Comparison of ENCODE assay signal across 19 mouse cellular contexts in genomic region chr1:187803566-187803965, GRCm38 (mm10).
DNase-seq lines count a peak whose midpoint lies in the region; ATAC-seq and TF ChIP-seq lines count a peak whose summit lies in the region.
"Had no signal": no experiment of that assay in that cellular context is flagged by ENCODE, and none has a peak within 500 bp of the region (broad histone marks: within the 10 kb centered on the region; RNA-seq: fewer than 3 reads in every experiment).

No protein-coding gene starts in this region.

- H3K9ac ChIP-seq in kidney, embryonic 15.5 days = no peak overlapping the region
- H3K9ac ChIP-seq in intestine, embryonic 15.5 days = no peak overlapping the region
- H3K9ac ChIP-seq in kidney, postnatal 0 days (ENCODE audit: low read depth, low read length) = no peak overlapping the region
- H3K9ac ChIP-seq in limb, embryonic 14.5 days (ENCODE audit: low read depth, low read length, severe bottlenecking) = no peak overlapping the region
- H3K9ac ChIP-seq: embryonic facial prominence, embryonic 13.5 days; forebrain, postnatal 0 days; heart, embryonic 15.5 days; hindbrain, embryonic 12.5 days had no signal

- H3K27me3 ChIP-seq in kidney, embryonic 15.5 days = no peaks in the 10 kb centered on the region
- H3K27me3 ChIP-seq in intestine, embryonic 15.5 days (replicated peaks) = no peaks in the 10 kb centered on the region
- H3K27me3 ChIP-seq in kidney, postnatal 0 days (ENCODE audit: insufficient read depth, low read length) = no peaks in the 10 kb centered on the region
- H3K27me3 ChIP-seq in limb, embryonic 14.5 days (ENCODE audit: control insufficient read depth, insufficient read depth, low read length) = no peaks in the 10 kb centered on the region
- H3K27me3 ChIP-seq: heart, embryonic 15.5 days; hindbrain, embryonic 12.5 days had no signal

- DNase-seq in kidney, adult 18-20 months = no peak
- DNase-seq in kidney, postnatal 0 days (ENCODE audit: low spot score) = no peak
- no peak for DNase-seq in limb, embryonic 14.5 days (ENCODE audit: low spot score)
- DNase-seq in urinary bladder, postnatal 4 days (ENCODE audit: low spot score in 2 of 2) = no peak
- DNase-seq in lung, postnatal 25 days (ENCODE audit: low spot score) = no peak
- DNase-seq: adrenal gland, postnatal 36 days; cerebellum, adult 8-10 months; forebrain, postnatal 0 days; layer of hippocampus, adult 9-11 months; lung, adult 2 months; lung, postnatal 4 days; retina, postnatal 1 day; right cerebral cortex, postnatal 4 days had no signal

- H3K36me3 ChIP-seq in kidney, embryonic 15.5 days = no peaks in the 10 kb centered on the region
- no peaks in the 10 kb centered on the region for H3K36me3 ChIP-seq in intestine, embryonic 15.5 days
- no peaks in the 10 kb centered on the region for H3K36me3 ChIP-seq in kidney, postnatal 0 days (ENCODE audit: insufficient read depth, low read length)
- H3K36me3 ChIP-seq in limb, embryonic 14.5 days (ENCODE audit: control insufficient read depth, insufficient read depth, low read length) = no peaks in the 10 kb centered on the region
- H3K36me3 ChIP-seq: embryonic facial prominence, embryonic 13.5 days; heart, embryonic 15.5 days; hindbrain, embryonic 12.5 days had no signal

- H3K27ac ChIP-seq in kidney, embryonic 15.5 days = peak overlapping the region; percentile 57; the same call in 1 of the 2 replicates
- H3K27ac ChIP-seq in intestine, embryonic 15.5 days = no peak overlapping the region
- H3K27ac ChIP-seq in kidney, postnatal 0 days = 0 out of 2 replicates have a peak overlapping the region, but pooled peaks have one; percentile 42
- no peak overlapping the region for H3K27ac ChIP-seq in limb, embryonic 14.5 days (replicated peaks; ENCODE audit: low read depth, low read length)
- H3K27ac ChIP-seq: embryonic facial prominence, embryonic 13.5 days; heart, embryonic 15.5 days; hindbrain, embryonic 12.5 days had no signal

- H3K4me2 ChIP-seq in kidney, embryonic 15.5 days = no peak overlapping the region
- H3K4me2 ChIP-seq in intestine, embryonic 15.5 days (replicated peaks) = peak overlapping the region; percentile 14
- H3K4me2 ChIP-seq in kidney, postnatal 0 days (ENCODE audit: low read length) = no peak overlapping the region
- 0 out of 2 replicates have a peak overlapping the region, but pooled peaks have one; percentile 3 for H3K4me2 ChIP-seq in limb, embryonic 14.5 days (replicated peaks; ENCODE audit: low read depth, low read length, severe bottlenecking)
- H3K4me2 ChIP-seq: embryonic facial prominence, embryonic 13.5 days; heart, embryonic 15.5 days; hindbrain, embryonic 12.5 days; liver, embryonic 11.5 days had no signal

- no peaks in the 10 kb centered on the region for H3K9me3 ChIP-seq in kidney, embryonic 15.5 days (replicated peaks)
- H3K9me3 ChIP-seq in intestine, embryonic 15.5 days = no peaks in the 10 kb centered on the region
- H3K9me3 ChIP-seq in kidney, postnatal 0 days (replicated peaks; ENCODE audit: low read length) = no peaks in the 10 kb centered on the region
- H3K9me3 ChIP-seq in limb, embryonic 14.5 days (ENCODE audit: control insufficient read depth, low read length) = no peaks in the 10 kb centered on the region
- H3K9me3 ChIP-seq: embryonic facial prominence, embryonic 13.5 days; heart, embryonic 15.5 days; hindbrain, embryonic 12.5 days had no signal

- peaks cover 35% of the 10 kb centered on the region for H3K4me1 ChIP-seq in kidney, embryonic 15.5 days
- peaks cover 7% of the 10 kb centered on the region; the same call in 1 of the 2 replicates for H3K4me1 ChIP-seq in intestine, embryonic 15.5 days (replicated peaks)
- H3K4me1 ChIP-seq in kidney, postnatal 0 days (replicated peaks; ENCODE audit: insufficient read depth, low read length) = peaks cover 16% of the 10 kb centered on the region; the same call in 1 of the 2 replicates
- H3K4me1 ChIP-seq in limb, embryonic 14.5 days (ENCODE audit: control insufficient read depth, insufficient read depth, low read length) = peaks cover 22% of the 10 kb centered on the region

- TF ChIP-seq CTCF in kidney, postnatal 0 days (IDR thresholded peaks at IDR 0.05; ENCODE audit: low read depth) = no peak

- no peak for ATAC-seq in kidney, embryonic 15.5 days (replicated peaks; ENCODE audit: low FRiP score)
- peak; percentile 82 for ATAC-seq in intestine, embryonic 15.5 days
- no peak for ATAC-seq in kidney, postnatal 0 days (replicated peaks; ENCODE audit: low FRiP score, low read depth)
- ATAC-seq in limb, embryonic 14.5 days (ENCODE audit: low FRiP score, low read depth) = no peak
- ATAC-seq: forebrain, postnatal 0 days had no signal

- no peak overlapping the region for H3K4me3 ChIP-seq in kidney, embryonic 15.5 days (replicated peaks)
- no peak overlapping the region for H3K4me3 ChIP-seq in intestine, embryonic 15.5 days (replicated peaks)
- H3K4me3 ChIP-seq in kidney, postnatal 0 days (replicated peaks; ENCODE audit: low read depth, low read length) = no peak overlapping the region
- no peak overlapping the region for H3K4me3 ChIP-seq in limb, embryonic 14.5 days (replicated peaks; ENCODE audit: low read length)
- H3K4me3 ChIP-seq: embryonic facial prominence, embryonic 13.5 days; heart, embryonic 15.5 days; hindbrain, embryonic 12.5 days had no signal

- TF ChIP-seq POLR2A in limb, embryonic 14.5 days (IDR thresholded peaks at IDR 0.05; ENCODE audit: borderline replicate concordance, extremely low read depth, insufficient read depth, insufficient read length) = no peak

- WGBS in kidney, embryonic 15.5 days = 44% methylated on average over 5 of the region's 5 CpGs
- WGBS in intestine, embryonic 15.5 days = 38% methylated on average over 5 of the region's 5 CpGs
- WGBS in kidney, postnatal 0 days = 39% methylated on average over 5 of the region's 5 CpGs
- WGBS in limb, embryonic 14.5 days = 19% methylated on average over 5 of the region's 5 CpGs

Comparison
In these comparisons a context has a peak if more than half of its experiments do, and no peak if none do; other contexts are left out.
1. H3K27ac ChIP-seq: peak in kidney, embryonic 15.5 days (single experiment) and kidney, postnatal 0 days (single experiment); none in intestine, embryonic 15.5 days (single experiment) and limb, embryonic 14.5 days (single experiment).
2. H3K4me2 ChIP-seq: peak in intestine, embryonic 15.5 days (single experiment) and limb, embryonic 14.5 days (single experiment); none in kidney, embryonic 15.5 days (single experiment) and kidney, postnatal 0 days (single experiment).